Mouse (Mus musculus): ENCODE data around the gene Pgp.

Gene Pgp

DNA sequence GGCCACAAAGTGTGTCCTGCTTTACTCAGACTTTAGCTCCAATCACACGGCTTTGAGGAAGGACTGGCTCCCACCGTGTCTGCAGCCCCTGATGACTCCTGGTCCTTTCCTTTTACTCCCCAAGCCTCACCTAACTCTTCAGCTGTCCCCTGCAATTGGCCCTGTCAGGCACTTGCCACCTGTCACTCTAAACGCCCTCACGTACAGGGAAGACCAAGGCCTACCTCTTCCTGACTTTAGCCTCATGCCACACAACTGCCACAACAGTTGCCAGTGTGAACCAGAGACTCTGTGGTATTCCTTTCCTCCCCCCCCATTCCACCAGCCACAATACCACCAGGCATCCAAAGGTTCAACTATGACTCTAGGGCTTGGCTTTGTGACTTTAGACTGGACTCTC lies 50.3 kb downstream of the Pgp start:
- no peak for DNase-seq (ENCODE audit: low spot score in 2 of 2)

Data from right cerebral cortex, postnatal 36 days (tissue).